Mouse (Mus musculus): ENCODE data around the gene Map2k1. TPM values are rescaled to one million over a fixed set of nuclear protein-coding genes. Genes with fewer than 3 reads are reported as not detected.
"Not testable (repeated sequence)": the region's sequence is repeated elsewhere in the genome, so short reads cannot be mapped to it uniquely, and the experiment has no call there.

The Map2k1 gene
- total RNA-seq, 2 experiments from 2014 or later, result 50.1 to 52.8 TPM

- no peak for DNase-seq
- intact Hi-C loops (cut with DNase I), result no loop called here
These were observed 36.8 kb downstream of the Map2k1 start for GRCm38 (mm10) chr9:64216641-64217040.

GRCm38 (mm10) chr9:64216090-64216489 lies 37.3 kb downstream of the Map2k1 start:
- DNase-seq, result no peak
- intact Hi-C loops (cut with DNase I), result no loop called here

- intact Hi-C loops (cut with DNase I), result loop anchor here (5.0 kb wide), 1 partner anchor 38 kb away; the partner anchor contains the start of gene Map2k1
- no peak for DNase-seq
These were observed 39.0 kb downstream of the Map2k1 start for GRCm38 (mm10) chr9:64214452-64214851.

GRCm38 (mm10) chr9:64207509-64208084 lies 45.8 kb downstream of the Map2k1 start:
- no peak for DNase-seq
- intact Hi-C loops (cut with DNase I), result no loop called here

GRCm38 (mm10) chr9:64202866-64203265 lies 50.6 kb downstream of the Map2k1 start:
- no peak for DNase-seq
- intact Hi-C loops (cut with DNase I), result no loop called here

GRCm38 (mm10) chr9:64202331-64202730 lies 51.1 kb downstream of the Map2k1 start:
- intact Hi-C loops (cut with DNase I), result no loop called here
- DNase-seq, result no peak

GRCm38 (mm10) chr9:64199897-64200296 lies 53.5 kb downstream of the Map2k1 start:
- intact Hi-C loops (cut with DNase I), result no loop called here
- no peak for DNase-seq

- DNase-seq; intact Hi-C loops (cut with DNase I): not testable (repeated sequence)
These were observed 54.5 kb downstream of the Map2k1 start for GRCm38 (mm10) chr9:64198763-64199418.

GRCm38 (mm10) chr9:64198068-64198762 lies 55.2 kb downstream of the Map2k1 start:
- intact Hi-C loops (cut with DNase I), result no loop called here
- no peak for DNase-seq

GRCm38 (mm10) chr9:64197524-64197923 lies 55.9 kb downstream of the Map2k1 start:
- DNase-seq, result no peak
- intact Hi-C loops (cut with DNase I), result no loop called here

- intact Hi-C loops (cut with DNase I), result no loop called here
- DNase-seq, result no peak
These were observed 57.9 kb downstream of the Map2k1 start for GRCm38 (mm10) chr9:64195554-64195953.

- intact Hi-C loops (cut with DNase I), result no loop called here
- DNase-seq, result no peak
These were observed 59.6 kb downstream of the Map2k1 start for GRCm38 (mm10) chr9:64193879-64194278.

- intact Hi-C loops (cut with DNase I), result no loop called here
These were observed 69.1 kb downstream of the Map2k1 start for GRCm38 (mm10) chr9:64184166-64184840.

GRCm38 (mm10) chr9:64183295-64183694 lies 70.1 kb downstream of the Map2k1 start:
- DNase-seq; intact Hi-C loops (cut with DNase I): not testable (repeated sequence)

More at GRCm38 (mm10) chr9:64184166-64184840, 69.1 kb downstream of the Map2k1 start:
- no peak for DNase-seq

GRCm38 (mm10) chr9:64178974-64179646 lies 74.3 kb downstream of the Map2k1 start, which contains the start of gene Snapc5:
Snapc5 (plus strand) TSS chr9:64179274.
- intact Hi-C loops (cut with DNase I), result loop anchor here (1.0 to 5.0 kb wide), 2 partner anchors 74 to 93 kb away; partner anchors contain the start of gene Map2k1
- peak; percentile 88 to 91 for DNase-seq

- intact Hi-C loops (cut with DNase I), result loop anchor here (5.0 kb wide), 1 partner anchor 94 kb away; no protein-coding TSS in a partner anchor
- no peak for DNase-seq
These were observed 74.8 kb downstream of the Map2k1 start for GRCm38 (mm10) chr9:64178610-64178973.

GRCm38 (mm10) chr9:64175378-64175777 lies 78.1 kb downstream of the Map2k1 start:
- intact Hi-C loops (cut with DNase I), result loop anchor here (5.0 kb wide), 1 partner anchor 97 kb away; no protein-coding TSS in a partner anchor
- no peak for DNase-seq

GRCm38 (mm10) chr9:64174766-64175165 lies 78.7 kb downstream of the Map2k1 start:
- intact Hi-C loops (cut with DNase I), result loop anchor here (5.0 kb wide), 1 partner anchor 98 kb away; no protein-coding TSS in a partner anchor
- no peak for DNase-seq

- DNase-seq, result no peak
- intact Hi-C loops (cut with DNase I), result no loop called here
These were observed 79.1 kb downstream of the Map2k1 start for GRCm38 (mm10) chr9:64174341-64174740.

GRCm38 (mm10) chr9:64173666-64174220 lies 79.7 kb downstream of the Map2k1 start:
- DNase-seq, result no peak
- intact Hi-C loops (cut with DNase I), result no loop called here
